Mouse (Mus musculus) limb, embryonic 14.5 days (tissue): ENCODE data around the gene Pfkfb4. TPM values are rescaled to one million over a fixed set of nuclear protein-coding genes. Genes with fewer than 3 reads are reported as not detected.

Experiments used
- ATAC-seq: fragments of 200-750 bp; cut with Nextera tagmentation; 2 replicates; pipeline ENCODE4 v1.8.0; 2017; ENCODE audit warnings: low read depth, moderate number of reproducible peaks, moderate TSS enrichment; ENCODE audit not compliant: low FRiP score
- DNase-seq: peaks from one replicate; pipeline ENCODE4 v3.0.0-alpha.2; 2015; ENCODE audit warnings: low spot score
- H3K27ac ChIP-seq: fragments of 300-500 bp; sonication (generic); replicated peaks from 2 replicates; pipeline ENCODE4 v1.5.1; 2014; ENCODE audit warnings: low read depth, mild to moderate bottlenecking, low read length, moderate library complexity, mixed read lengths
- H3K27me3 ChIP-seq: fragments of 300-500 bp; sonication (generic); 2 replicates; pipeline ENCODE4 v1.6.1; 2014; ENCODE audit warnings: low read length, mixed read lengths; ENCODE audit not compliant: control insufficient read depth, insufficient read depth
- H3K36me3 ChIP-seq: fragments of 300-500 bp; sonication (generic); 2 replicates; pipeline ENCODE4 v1.6.1; 2014; ENCODE audit warnings: mild to moderate bottlenecking, low read length, moderate library complexity, mixed read lengths; ENCODE audit not compliant: control insufficient read depth, insufficient read depth
- H3K4me1 ChIP-seq: fragments of 300-500 bp; sonication (generic); 2 replicates; pipeline ENCODE4 v1.6.1; 2014; ENCODE audit warnings: antibody characterized with exemption, low read length, mixed read lengths; ENCODE audit not compliant: control insufficient read depth, insufficient read depth
- H3K4me2 ChIP-seq: fragments of 300-500 bp; sonication (generic); replicated peaks from 2 replicates; pipeline ENCODE4 v1.6.1; 2014; ENCODE audit warnings: low read depth, mild to moderate bottlenecking, low read length, moderate library complexity; ENCODE audit not compliant: severe bottlenecking
- H3K4me3 ChIP-seq: fragments of 300-500 bp; sonication (generic); replicated peaks from 2 replicates; pipeline ENCODE4 v1.5.1; 2014; ENCODE audit warnings: low read length
- H3K9ac ChIP-seq: fragments of 300-500 bp; sonication (generic); 2 replicates; pipeline ENCODE4 v1.6.1; 2014; ENCODE audit warnings: mild to moderate bottlenecking, low read depth, low read length, moderate library complexity; ENCODE audit not compliant: severe bottlenecking
- H3K9me3 ChIP-seq: fragments of 300-500 bp; sonication (generic); 2 replicates; pipeline ENCODE4 v1.6.1; 2016; ENCODE audit warnings: low read length; ENCODE audit not compliant: control insufficient read depth
- POLR2A ChIP-seq: fragments of 200-500 bp; IDR thresholded peaks from 2 replicates; pipeline ENCODE4 v1.8.0; 2012; ENCODE audit warnings: inconsistent platforms, mild to moderate bottlenecking, moderate library complexity, borderline replicate concordance; ENCODE audit not compliant: insufficient read depth, insufficient read length; ENCODE audit errors: extremely low read depth
- WGBS: fragments of 180-500 bp; shearing (Covaris S2); extraction: QIAGEN DNeasy Blood & Tissue Kit; methylation state at CpG from one replicate; pipeline ENCODE4 v1.1.7; 2014; 5-methylcytosine and 5-hydroxymethylcytosine counted together
- polyA plus RNA-seq, 2 experiments: library from polyadenylated mRNA; depleted of rRNA in 1 of 2; stranded (reverse) in 1 of 2; unstranded in 1 of 2; fragments of >200 nt; fragmentation: Nextera tagmentation in 1 of 2; extraction: Ambion mirVana in 1 of 2; gene quantifications; 2 replicates each; pipeline versions ENCODE4 v1.2.1 to v1.2.3; 2012 to 2014

The Pfkfb4 gene
- 14.5 and 19.6 TPM in 2 replicates for polyA plus RNA-seq (2012; rRNA removed)
- polyA plus RNA-seq (2014; fragmentation: Nextera tagmentation; extraction: Ambion mirVana) = 9.1 and 9.4 TPM in 2 replicates

DNA sequence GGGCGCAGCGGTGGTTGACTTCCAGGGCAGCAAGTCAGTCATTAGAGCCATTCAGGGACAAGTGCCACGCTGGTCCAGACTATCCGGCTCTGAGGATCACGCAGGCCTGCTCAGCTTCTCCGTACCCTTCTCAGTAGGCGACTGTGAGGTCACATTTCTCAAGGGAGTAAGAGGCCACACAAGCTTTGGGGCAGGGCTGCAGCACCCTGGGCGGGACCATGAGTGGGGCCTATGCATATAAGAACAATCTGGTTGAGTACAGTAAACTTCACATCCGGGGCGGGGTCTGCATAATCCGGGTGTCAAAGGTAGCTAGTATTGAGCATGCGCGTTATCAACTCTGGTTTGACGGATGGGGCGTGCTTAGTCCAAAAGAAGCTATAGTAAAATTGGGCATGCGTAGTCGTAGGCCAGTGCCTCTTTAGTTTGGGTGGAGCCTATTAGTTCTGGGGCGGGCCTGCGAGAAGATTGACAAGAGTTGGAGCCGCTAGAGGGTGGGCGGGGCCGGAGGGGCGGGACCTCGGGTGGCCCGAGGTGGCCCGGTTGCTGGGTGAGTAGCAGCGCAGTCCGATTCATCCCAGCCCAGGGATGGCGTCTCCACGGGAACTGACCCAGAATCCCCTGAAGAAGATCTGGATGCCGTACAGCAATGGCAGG is at the start of gene Pfkfb4:
Pfkfb4 (plus strand) TSS at position 351 of the 657 bp plus-strand sequence.
- WGBS = 2% methylated on average over 31 of the region's 31 CpGs
- Histone ChIP-seq H3K27ac (peak within 1 kb of the TSS; percentile 83), H3K36me3 (no peaks in the 10 kb centered on the region), H3K27me3 (no peaks in the 10 kb centered on the region), H3K4me1 (peaks cover 27% of the 10 kb centered on the region), H3K9me3 (no peaks in the 10 kb centered on the region), H3K4me2 (peak within 1 kb of the TSS; percentile 90), H3K9ac (peak within 1 kb of the TSS; percentile 64), H3K4me3 (peak within 1 kb of the TSS; percentile 64)
- ATAC-seq (peak; percentile 94), DNase-seq (peak; percentile 100)
- TF ChIP-seq POLR2A = peak; percentile 61; the same call in 1 of the 2 replicates

DNA sequence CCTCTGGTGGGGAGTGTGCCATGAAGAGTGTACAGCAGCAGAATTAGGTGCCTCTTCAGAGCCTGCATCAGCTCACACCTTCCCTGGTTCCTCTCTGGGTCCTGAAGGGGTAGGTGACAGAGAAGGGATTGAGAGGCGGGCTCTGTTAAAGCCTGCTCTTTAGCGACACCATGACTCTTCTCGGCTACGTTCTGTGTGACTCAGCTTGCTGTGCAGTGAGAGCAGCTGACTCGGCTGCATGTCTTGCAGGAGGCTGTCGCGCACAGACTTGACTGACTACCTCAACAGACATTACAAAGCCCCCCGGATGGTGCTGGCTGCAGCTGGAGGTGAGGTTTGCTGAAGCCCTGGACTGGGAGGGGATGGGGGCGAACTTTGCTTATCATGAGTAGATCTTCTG is 46.5 kb upstream of the Pfkfb4 start:
- TF ChIP-seq POLR2A = no peak
- DNase-seq (no peak), ATAC-seq (no peak)
- Histone ChIP-seq H3K36me3 (peaks cover 93% of the 10 kb centered on the region), H3K27ac (no peak overlapping the region), H3K9ac (no peak overlapping the region), H3K4me3 (no peak overlapping the region), H3K27me3 (no peaks in the 10 kb centered on the region), H3K4me1 (peaks cover 22% of the 10 kb centered on the region), H3K4me2 (no peak overlapping the region), H3K9me3 (no peaks in the 10 kb centered on the region)
- 83% methylated on average over 9 of the region's 9 CpGs for WGBS

DNA sequence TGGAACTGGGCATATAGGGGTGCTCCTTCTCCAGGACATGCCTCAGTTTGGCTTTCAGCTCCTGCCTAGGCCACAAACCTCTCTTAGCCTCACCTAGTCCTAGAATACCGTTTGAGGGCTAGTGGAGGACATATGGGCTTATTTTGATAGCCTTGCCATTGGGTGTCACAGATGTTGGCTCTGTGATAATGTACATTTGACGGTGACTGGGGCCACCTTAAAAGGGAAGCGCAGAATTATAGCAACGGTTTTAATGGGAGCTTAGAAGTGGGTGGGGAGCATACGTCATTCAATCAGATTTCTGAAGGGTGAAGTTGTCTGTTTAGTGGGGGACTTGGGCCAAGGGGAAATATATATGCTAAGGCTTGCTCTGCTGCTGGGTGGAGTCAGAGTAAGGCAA is 46.0 kb upstream of the Pfkfb4 start:
- ATAC-seq = no peak
- Histone ChIP-seq H3K4me3 (no peak overlapping the region), H3K27me3 (no peaks in the 10 kb centered on the region), H3K36me3 (peaks cover 93% of the 10 kb centered on the region), H3K9ac (no peak overlapping the region), H3K4me2 (no peak overlapping the region), H3K27ac (no peak overlapping the region), H3K4me1 (peaks cover 25% of the 10 kb centered on the region), H3K9me3 (no peaks in the 10 kb centered on the region)
- no peak for DNase-seq
- no peak for TF ChIP-seq POLR2A
- 87% methylated on average over 5 of the region's 5 CpGs for WGBS

DNA sequence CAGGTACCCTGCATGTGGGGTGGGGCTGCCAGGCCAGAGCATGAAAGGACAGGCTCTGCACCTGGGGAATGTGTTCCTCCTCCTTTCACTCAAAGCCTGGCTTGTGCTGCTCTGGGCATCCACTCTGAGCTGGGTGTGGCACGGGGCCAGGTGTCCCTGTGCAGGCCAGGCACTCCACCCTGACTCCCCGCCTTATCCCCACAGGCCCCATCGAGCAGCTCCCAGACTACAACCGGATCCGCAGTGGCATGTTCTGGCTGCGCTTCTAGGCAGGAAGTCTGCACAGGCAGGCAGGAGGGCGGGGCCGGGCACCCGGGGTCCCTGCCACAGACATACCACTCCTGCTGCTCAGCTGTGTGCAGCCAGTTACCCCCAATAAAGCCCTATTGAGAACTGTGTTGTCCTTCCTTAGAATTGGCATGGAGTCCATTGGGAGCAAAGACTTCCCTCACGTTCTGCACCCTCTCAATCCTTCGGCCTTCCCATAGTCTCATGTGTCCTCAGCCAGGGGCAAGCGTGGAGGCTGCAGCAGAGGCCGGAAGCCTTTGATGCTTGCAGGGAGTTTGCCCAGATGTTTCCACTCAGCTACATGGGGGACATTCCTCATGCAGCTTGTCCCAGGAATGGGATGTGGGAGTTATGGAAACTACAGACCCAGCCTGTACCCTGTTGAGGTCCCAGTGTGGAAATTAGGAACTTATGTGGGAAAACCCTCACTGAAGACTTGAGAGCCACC is 42.2 kb upstream of the Pfkfb4 start:
- H3K4me2 ChIP-seq = 0 out of 2 replicates have a peak overlapping the region, but pooled peaks have one; percentile 19
- peaks cover 8% of the 10 kb centered on the region; the same call in 1 of the 2 replicates for H3K27me3 ChIP-seq
- peak overlapping the region; percentile 85 for H3K27ac ChIP-seq
- DNase-seq = peak; percentile 76
- WGBS = 28% methylated on average over 13 of the region's 13 CpGs
- no peak overlapping the region for H3K4me3 ChIP-seq
- H3K9me3 ChIP-seq = no peaks in the 10 kb centered on the region
- peaks cover 25% of the 10 kb centered on the region for H3K4me1 ChIP-seq
- TF ChIP-seq POLR2A = no peak
- peak; percentile 42; the same call in 1 of the 2 replicates for ATAC-seq
- no peak overlapping the region for H3K9ac ChIP-seq
- peaks cover 61% of the 10 kb centered on the region for H3K36me3 ChIP-seq

DNA sequence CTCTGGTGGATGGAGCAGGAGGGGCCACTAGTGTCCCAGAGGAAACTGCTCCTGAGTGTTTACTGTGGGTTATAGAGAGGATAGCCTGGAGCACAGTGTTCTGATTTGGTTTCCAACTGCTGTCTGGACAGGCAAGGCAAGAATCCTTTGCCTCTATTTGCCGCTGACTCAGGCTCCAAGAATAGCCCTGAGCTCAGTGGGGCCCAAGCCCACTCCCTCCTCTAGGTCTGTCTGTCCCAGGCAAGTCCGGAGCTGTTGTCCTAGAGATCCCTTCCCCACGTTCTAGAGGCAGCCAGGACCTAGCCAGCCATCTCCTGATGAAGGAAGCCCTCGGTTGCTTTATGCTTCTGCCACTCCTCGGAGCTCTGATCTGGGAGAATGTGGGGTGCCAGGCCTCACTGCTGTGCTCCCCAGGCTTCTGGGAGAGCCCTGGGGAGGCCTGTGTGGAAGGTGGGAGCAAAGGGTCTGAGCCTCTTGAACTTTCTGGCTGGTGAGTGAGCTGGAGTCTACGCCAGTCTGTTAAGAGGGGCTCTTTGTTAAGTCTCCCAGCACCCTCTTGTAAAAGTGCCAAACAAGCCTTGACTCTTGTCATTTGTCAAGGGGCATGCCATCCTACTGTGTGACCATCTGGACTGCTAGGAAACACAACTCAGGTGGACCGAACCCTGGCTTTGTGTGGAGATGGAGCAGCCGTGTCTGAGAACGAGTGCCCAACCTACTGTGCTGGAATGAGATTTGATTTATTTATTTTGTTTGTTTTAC is 41.4 kb upstream of the Pfkfb4 start:
- peaks cover 25% of the 10 kb centered on the region for H3K4me1 ChIP-seq
- H3K9ac ChIP-seq = no peak overlapping the region

More for the DNA sequence above, 41.4 kb upstream of the Pfkfb4 start:
- no peak overlapping the region for H3K4me2 ChIP-seq
- no peak for DNase-seq
- H3K36me3 ChIP-seq = peaks cover 54% of the 10 kb centered on the region
- ATAC-seq = no peak
- peak overlapping the region; percentile 85 for H3K27ac ChIP-seq
- 65% methylated on average over 9 of the region's 9 CpGs for WGBS
- no peaks in the 10 kb centered on the region for H3K9me3 ChIP-seq
- no peak for TF ChIP-seq POLR2A
- H3K4me3 ChIP-seq = no peak overlapping the region
- H3K27me3 ChIP-seq = peaks cover 9% of the 10 kb centered on the region; the same call in 1 of the 2 replicates
